Mouse (Mus musculus) stomach, postnatal 0 days (tissue): ENCODE data around the gene Bst2.

Experiments used
- CTCF ChIP-seq: IDR thresholded peaks from 2 replicates; pipeline ENCODE4 v1.5.1; 2016; ENCODE audit warnings: antibody characterized with exemption, low read depth, mild to moderate bottlenecking, moderate library complexity
- EP300 ChIP-seq: optimal IDR thresholded peaks from 2 replicates; pipeline ENCODE3; 2016; ENCODE audit warnings: antibody characterized with exemption

DNA sequence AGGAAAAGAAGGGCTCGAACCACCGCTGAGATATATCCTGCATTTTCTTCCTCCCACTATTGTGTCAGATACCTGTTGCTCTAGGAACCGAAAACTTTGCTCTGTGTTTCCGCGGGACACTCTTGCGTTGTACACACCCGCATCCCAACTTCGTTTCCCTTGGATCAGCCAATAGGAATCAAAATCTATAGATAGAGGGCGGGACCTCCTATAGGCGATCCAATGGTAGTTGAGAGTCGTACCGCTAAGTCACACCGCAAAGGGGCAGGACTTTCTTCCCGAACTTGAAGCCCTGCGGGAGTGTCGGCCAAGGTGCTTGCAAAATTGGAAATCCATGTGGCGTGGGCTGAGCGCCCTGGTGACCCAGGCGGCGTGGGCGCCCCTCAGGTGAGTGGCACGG is 48.8 kb downstream of the Bst2 start:
- TF ChIP-seq CTCF: peak; percentile 34; the same call in 1 of the 2 replicates
- no peak for TF ChIP-seq EP300
